Mouse (Mus musculus): ENCODE data around the gene Gja10.

DNA sequence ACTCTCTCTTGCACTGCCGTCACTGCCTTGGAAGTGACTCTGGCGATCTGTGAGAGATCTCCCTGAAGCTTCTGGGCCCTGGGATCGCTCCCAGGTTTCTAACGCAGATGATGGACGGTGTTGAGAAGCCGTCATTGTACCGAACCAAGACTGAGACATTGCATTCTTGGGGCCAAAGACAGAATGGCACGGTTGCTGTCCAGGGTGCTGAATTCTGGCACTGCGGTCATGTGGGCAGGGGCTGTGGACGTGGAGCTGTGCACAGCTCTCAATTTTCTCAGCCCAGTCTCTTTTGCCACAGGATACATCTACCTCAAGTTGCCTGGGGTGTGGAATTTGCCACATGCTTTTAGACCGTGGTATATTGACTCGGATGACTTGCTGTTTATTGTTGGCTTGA lies 1.4 kb downstream of the Gja10 start:
- TF ChIP-seq TCF12 (IDR thresholded peaks at IDR 0.05; ENCODE audit: insufficient read depth, poor library complexity, severe bottlenecking) (no peak), POLR2A (IDR thresholded peaks at IDR 0.05; ENCODE audit: insufficient read length, low read depth) (no peak)
